Mouse (Mus musculus): Measurements from ENCODE around the gene Shc2. TPM values are rescaled to one million over a fixed set of nuclear protein-coding genes. Genes with fewer than 3 reads are reported as not detected.
A peak's percentile ranks its signal among the peaks of the same experiment; 100 is the strongest.

Gene Shc2
- polyA plus RNA-seq (2012; rRNA removed) = 48.1 and 54.9 TPM in 2 replicates

GRCm38 (mm10) chr10:79637128-79638110 lies at the start of gene Shc2:
TSS of gene Shc2 (minus strand) at chr10:79637918.
- DNase-seq (ENCODE audit: low read depth) = peak; percentile 91
- TF ChIP-seq CTCF (IDR thresholded peaks at IDR 0.05; ENCODE audit: borderline replicate concordance, extremely low read depth, insufficient read depth, insufficient read length) (no peak), POLR2A (IDR thresholded peaks at IDR 0.05; ENCODE audit: borderline replicate concordance, extremely low read depth, insufficient read depth, insufficient read length, poor library complexity, severe bottlenecking) (peak; percentile 84)

GRCm38 (mm10) chr10:79687513-79687912 lies 49.8 kb upstream of the Shc2 start:
- TF ChIP-seq CTCF (IDR thresholded peaks at IDR 0.05; ENCODE audit: borderline replicate concordance, extremely low read depth, insufficient read depth, insufficient read length) = no peak
- no peak for TF ChIP-seq POLR2A (IDR thresholded peaks at IDR 0.05; ENCODE audit: borderline replicate concordance, extremely low read depth, insufficient read depth, insufficient read length, poor library complexity, severe bottlenecking)
- DNase-seq (ENCODE audit: low read depth) = no peak

- DNase-seq (ENCODE audit: low read depth) = no peak
- TF ChIP-seq POLR2A (IDR thresholded peaks at IDR 0.05; ENCODE audit: borderline replicate concordance, extremely low read depth, insufficient read depth, insufficient read length, poor library complexity, severe bottlenecking) = no peak
- no peak for TF ChIP-seq CTCF (IDR thresholded peaks at IDR 0.05; ENCODE audit: borderline replicate concordance, extremely low read depth, insufficient read depth, insufficient read length)
Observed at GRCm38 (mm10) chr10:79686691-79687090, 49.0 kb upstream of the Shc2 start.

DNA sequence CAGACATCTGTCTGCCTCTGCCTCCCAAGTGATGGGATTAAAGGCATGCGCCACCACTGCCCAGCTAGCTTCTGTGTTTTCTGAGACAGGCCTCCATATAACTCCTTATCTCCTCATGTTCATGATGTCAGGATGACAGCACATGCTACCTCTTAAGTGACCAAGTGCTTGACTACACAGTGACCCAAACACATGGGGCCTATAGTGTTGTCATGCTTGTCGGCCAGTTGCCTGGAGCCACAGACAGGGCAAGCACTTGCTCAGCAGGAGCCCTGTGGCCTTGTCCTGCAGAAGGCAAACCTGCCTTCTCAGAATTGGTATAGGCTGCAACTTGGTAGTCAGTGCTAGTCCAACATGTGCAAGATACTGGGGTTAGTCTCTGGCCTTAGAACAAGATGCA lies 48.5 kb upstream of the Shc2 start:
- TF ChIP-seq CTCF (IDR thresholded peaks at IDR 0.05; ENCODE audit: borderline replicate concordance, extremely low read depth, insufficient read depth, insufficient read length) = no peak
- no peak for TF ChIP-seq POLR2A (IDR thresholded peaks at IDR 0.05; ENCODE audit: borderline replicate concordance, extremely low read depth, insufficient read depth, insufficient read length, poor library complexity, severe bottlenecking)

DNA sequence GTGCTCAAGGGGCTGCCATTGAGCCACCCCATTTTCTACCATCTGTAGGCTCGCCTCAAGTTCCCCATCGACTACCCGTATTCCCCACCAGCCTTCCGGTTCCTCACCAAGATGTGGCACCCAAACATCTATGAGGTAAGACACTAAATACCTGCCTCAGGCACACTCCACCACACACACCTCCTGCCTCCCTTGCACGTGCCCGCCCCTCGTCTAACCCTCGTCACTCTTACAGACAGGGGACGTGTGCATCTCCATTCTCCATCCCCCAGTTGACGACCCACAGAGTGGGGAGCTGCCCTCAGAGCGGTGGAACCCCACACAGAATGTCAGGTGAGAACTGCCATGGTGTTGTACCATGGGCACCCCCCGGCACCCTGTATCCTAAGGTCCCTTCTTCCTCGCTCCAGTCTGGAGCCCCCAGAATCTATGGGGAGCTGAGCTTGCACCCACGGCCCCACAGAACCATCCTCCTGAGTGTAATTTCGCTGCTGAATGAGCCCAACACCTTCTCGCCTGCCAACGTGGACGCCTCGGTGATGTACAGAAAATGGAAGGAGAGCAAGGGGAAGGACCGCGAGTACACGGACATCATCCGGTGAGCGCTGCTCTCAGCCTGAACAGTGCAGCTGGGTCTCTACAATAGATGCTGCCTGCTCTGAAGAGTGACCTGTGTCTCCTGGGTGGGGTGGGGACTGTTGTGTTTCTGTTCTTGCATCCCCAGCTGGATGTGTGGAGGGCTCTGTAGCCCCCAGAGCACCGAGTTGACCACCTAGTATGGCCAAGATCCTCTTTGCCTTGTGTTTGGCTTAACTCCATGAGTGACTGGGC lies 47.3 kb upstream of the Shc2 start:
- TF ChIP-seq CTCF (IDR thresholded peaks at IDR 0.05; ENCODE audit: borderline replicate concordance, extremely low read depth, insufficient read depth, insufficient read length) (no peak), POLR2A (IDR thresholded peaks at IDR 0.05; ENCODE audit: borderline replicate concordance, extremely low read depth, insufficient read depth, insufficient read length, poor library complexity, severe bottlenecking) (no peak)
- no peak for DNase-seq (ENCODE audit: low read depth)

More for the DNA sequence above, 48.5 kb upstream of the Shc2 start:
- DNase-seq (ENCODE audit: low read depth) = no peak

- no peak for TF ChIP-seq CTCF (IDR thresholded peaks at IDR 0.05; ENCODE audit: borderline replicate concordance, extremely low read depth, insufficient read depth, insufficient read length)
- TF ChIP-seq POLR2A (IDR thresholded peaks at IDR 0.05; ENCODE audit: borderline replicate concordance, extremely low read depth, insufficient read depth, insufficient read length, poor library complexity, severe bottlenecking) = no peak
- no peak for DNase-seq (ENCODE audit: low read depth)
Observed at GRCm38 (mm10) chr10:79683726-79684640, 46.3 kb upstream of the Shc2 start.

DNA sequence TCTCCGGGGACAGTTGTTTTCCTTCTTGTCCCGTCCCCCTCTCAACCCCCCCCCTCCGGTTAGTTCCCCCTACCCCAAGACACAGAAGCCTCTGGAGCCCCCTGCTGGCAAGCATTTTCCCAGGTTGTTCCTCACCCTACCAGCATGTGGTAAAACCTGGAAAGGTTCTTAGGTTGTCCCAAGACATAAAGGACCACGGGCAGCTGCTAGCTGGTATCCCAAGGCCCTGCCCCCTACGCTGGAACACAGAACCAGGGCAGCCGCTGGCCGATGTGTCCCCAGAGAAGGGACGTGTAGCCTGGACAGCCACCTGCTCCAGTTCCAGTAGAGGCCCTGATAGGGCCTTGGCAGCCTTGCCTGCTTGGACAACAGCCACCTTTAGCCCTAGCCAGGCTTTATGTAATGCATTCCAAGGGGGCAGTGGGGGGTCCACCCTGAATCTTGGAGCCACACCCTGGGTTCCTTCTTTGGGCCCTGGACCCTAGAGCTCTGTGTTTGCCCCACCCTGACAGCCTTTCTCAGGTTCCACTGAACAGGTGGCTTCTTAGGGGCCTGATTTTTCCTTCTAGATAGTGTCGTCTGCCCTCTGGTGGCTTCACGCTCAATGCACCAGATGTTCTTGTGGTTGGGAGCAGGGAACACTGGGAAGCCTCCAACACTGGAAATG lies 45.3 kb upstream of the Shc2 start:
- TF ChIP-seq POLR2A (IDR thresholded peaks at IDR 0.05; ENCODE audit: borderline replicate concordance, extremely low read depth, insufficient read depth, insufficient read length, poor library complexity, severe bottlenecking) = no peak
- TF ChIP-seq CTCF (IDR thresholded peaks at IDR 0.05; ENCODE audit: borderline replicate concordance, extremely low read depth, insufficient read depth, insufficient read length) = peak; percentile 41; the same call in 1 of the 2 replicates
- peak; percentile 51 for DNase-seq (ENCODE audit: low read depth)

- DNase-seq (ENCODE audit: low read depth) = peak; percentile 18
Observed at GRCm38 (mm10) chr10:79682551-79682915, 44.8 kb upstream of the Shc2 start.

GRCm38 (mm10) chr10:79681591-79682245 lies 44.0 kb upstream of the Shc2 start, which contains the start of gene Cdc34:
TSS of gene Cdc34 (plus strand) at chr10:79682195.
- DNase-seq (ENCODE audit: low read depth) = peak; percentile 100
- TF ChIP-seq CTCF (IDR thresholded peaks at IDR 0.05; ENCODE audit: borderline replicate concordance, extremely low read depth, insufficient read depth, insufficient read length) (peak; percentile 32; the same call in 1 of the 2 replicates), POLR2A (IDR thresholded peaks at IDR 0.05; ENCODE audit: borderline replicate concordance, extremely low read depth, insufficient read depth, insufficient read length, poor library complexity, severe bottlenecking) (peak; percentile 94)

More at GRCm38 (mm10) chr10:79682551-79682915, 44.8 kb upstream of the Shc2 start:
- TF ChIP-seq CTCF (IDR thresholded peaks at IDR 0.05; ENCODE audit: borderline replicate concordance, extremely low read depth, insufficient read depth, insufficient read length) (no peak), POLR2A (IDR thresholded peaks at IDR 0.05; ENCODE audit: borderline replicate concordance, extremely low read depth, insufficient read depth, insufficient read length, poor library complexity, severe bottlenecking) (no peak)
